Mouse (Mus musculus): ENCODE measurements at regions not wholly inside any gene's neighbourhood (a gene's known extent, or its start where the extent isn't known, plus 50 kb on each side); places are given as distances from the start of the nearest gene placed in this dataset.

GRCm38 (mm10) chr8:91747174-91747859 lies 54.5 kb downstream of the Irx3 start:
- DNase-seq, result peak; percentile 14

DNA sequence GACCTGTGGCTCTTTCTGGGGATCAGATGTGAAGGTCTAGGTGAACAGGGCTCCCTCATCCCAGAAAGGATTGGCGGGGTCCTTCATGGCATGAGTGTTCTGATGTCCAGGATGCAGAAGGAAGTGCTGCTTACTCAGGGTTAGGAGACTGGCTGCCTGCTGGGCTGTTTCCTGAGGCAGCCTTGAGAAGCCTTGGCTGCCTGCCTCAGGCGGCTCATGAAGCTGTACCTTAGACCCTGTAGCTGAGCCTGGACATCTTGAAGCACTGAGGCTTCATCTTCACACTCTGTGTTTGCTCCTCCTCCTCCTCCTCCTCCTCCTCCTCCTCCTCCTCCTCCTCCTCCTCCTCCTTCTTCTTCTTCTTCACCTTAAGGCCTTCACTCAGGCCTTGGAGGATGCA lies 77.2 kb downstream of the Irx3 start:
- DNase-seq, result no peak

All from retina, postnatal 1 day (tissue).